Mouse (Mus musculus) midbrain, embryonic 13.5 days (tissue): ENCODE results near the gene Trim41. TPM values are rescaled to one million over a fixed set of nuclear protein-coding genes. Genes with fewer than 3 reads are reported as not detected.

Experiments used
- ATAC-seq: fragments of 200-750 bp; cut with Nextera tagmentation; 2 replicates; pipeline ENCODE4 v1.8.0; 2017; ENCODE audit warnings: mild to moderate bottlenecking, moderate TSS enrichment, moderate library complexity
- H3K27ac ChIP-seq: fragments of 300-500 bp; sonication (generic); 2 replicates; pipeline ENCODE4 v1.5.1; 2015; ENCODE audit warnings: inconsistent platforms, mild to moderate bottlenecking, moderate library complexity
- H3K27me3 ChIP-seq: fragments of 300-500 bp; sonication (generic); 2 replicates; pipeline ENCODE4 v1.6.1; 2015; ENCODE audit warnings: mild to moderate bottlenecking, inconsistent platforms
- H3K36me3 ChIP-seq: fragments of 300-500 bp; sonication (generic); 2 replicates; pipeline ENCODE4 v1.6.1; 2015; ENCODE audit warnings: mild to moderate bottlenecking, inconsistent platforms
- H3K4me1 ChIP-seq: fragments of 300-500 bp; sonication (generic); replicated peaks from 2 replicates; pipeline ENCODE4 v1.6.1; 2015; ENCODE audit warnings: inconsistent platforms
- H3K4me2 ChIP-seq: fragments of 300-500 bp; sonication (generic); replicated peaks from 2 replicates; pipeline ENCODE4 v1.6.1; 2015; ENCODE audit warnings: moderate library complexity, mild to moderate bottlenecking, inconsistent platforms
- H3K4me3 ChIP-seq: fragments of 300-500 bp; sonication (generic); replicated peaks from 2 replicates; pipeline ENCODE4 v1.5.1; 2015; ENCODE audit warnings: mild to moderate bottlenecking, inconsistent platforms
- H3K9ac ChIP-seq: fragments of 300-500 bp; sonication (generic); replicated peaks from 2 replicates; pipeline ENCODE4 v1.6.1; 2015; ENCODE audit warnings: mild to moderate bottlenecking, inconsistent platforms
- H3K9me3 ChIP-seq: fragments of 300-500 bp; sonication (generic); 2 replicates; pipeline ENCODE4 v1.6.1; 2016; ENCODE audit warnings: mild to moderate bottlenecking, inconsistent platforms
- WGBS: fragments of 180-500 bp; shearing (Covaris S2); methylation state at CpG from one replicate; pipeline ENCODE4 v1.1.7; 2015; 5-methylcytosine and 5-hydroxymethylcytosine counted together
- polyA plus RNA-seq: library from polyadenylated mRNA; unstranded; fragments of >200 nt; fragmentation: Nextera tagmentation; extraction: Ambion mirVana; gene quantifications from 2 replicates; pipeline ENCODE4 v1.2.1, GENCODE M21; 2015

Gene Trim41
- polyA plus RNA-seq = 6.9 and 7.0 TPM in 2 replicates

GRCm38 (mm10) chr11:48816800-48817665 is at the start of gene Trim41:
Gene Trim41 (minus strand): TSS chr11:48817353.
- peaks cover 30% of the 10 kb centered on the region for H3K4me1 ChIP-seq
- H3K4me2 ChIP-seq = peak within 1 kb of the TSS; percentile 86
- H3K36me3 ChIP-seq = peaks cover 18% of the 10 kb centered on the region
- H3K27ac ChIP-seq = peak within 1 kb of the TSS; percentile 95
- H3K27me3 ChIP-seq = peaks cover 5% of the 10 kb centered on the region; the same call in 1 of the 2 replicates
- H3K9ac ChIP-seq = peak within 1 kb of the TSS; percentile 83
- under 1% methylated on average over 69 of the region's 77 CpGs for WGBS
- H3K4me3 ChIP-seq = peak within 1 kb of the TSS; percentile 74
- no peaks in the 10 kb centered on the region for H3K9me3 ChIP-seq
- peak; percentile 97 for ATAC-seq

- Histone ChIP-seq H3K36me3 (no peaks in the 10 kb centered on the region), H3K9me3 (no peaks in the 10 kb centered on the region), H3K4me1 (peaks cover 7% of the 10 kb centered on the region), H3K27ac (no peak overlapping the region), H3K9ac (no peak overlapping the region), H3K27me3 (peaks cover 4% of the 10 kb centered on the region; the same call in 1 of the 2 replicates), H3K4me3 (no peak overlapping the region), H3K4me2 (no peak overlapping the region)
- no peak for ATAC-seq
- WGBS = 95% methylated on average over 9 of the region's 9 CpGs
Measured at GRCm38 (mm10) chr11:48866481-48866880, 49.3 kb upstream of the Trim41 start.

- WGBS = 88% methylated on average over 3 of the region's 3 CpGs
- no peaks in the 10 kb centered on the region for H3K36me3 ChIP-seq
- H3K27ac ChIP-seq = no peak overlapping the region
- peaks cover 1% of the 10 kb centered on the region; the same call in 1 of the 2 replicates for H3K4me1 ChIP-seq
- no peak overlapping the region for H3K4me3 ChIP-seq
- no peak overlapping the region for H3K9ac ChIP-seq
- H3K9me3 ChIP-seq = no peaks in the 10 kb centered on the region
- peaks cover 14% of the 10 kb centered on the region for H3K27me3 ChIP-seq
- no peak overlapping the region for H3K4me2 ChIP-seq
- no peak for ATAC-seq
Measured at GRCm38 (mm10) chr11:48863808-48864207, 46.7 kb upstream of the Trim41 start.

GRCm38 (mm10) chr11:48862784-48863319 is 45.7 kb upstream of the Trim41 start:
- no peak overlapping the region for H3K9ac ChIP-seq
- no peaks in the 10 kb centered on the region for H3K36me3 ChIP-seq
- ATAC-seq = no peak
- no peak overlapping the region for H3K4me3 ChIP-seq
- no peaks in the 10 kb centered on the region for H3K9me3 ChIP-seq
- peaks cover 11% of the 10 kb centered on the region for H3K4me1 ChIP-seq
- WGBS = 74% methylated on average over 1 of the region's 1 CpGs
- peaks cover 14% of the 10 kb centered on the region for H3K27me3 ChIP-seq
- H3K27ac ChIP-seq = no peak overlapping the region
- H3K4me2 ChIP-seq = no peak overlapping the region

GRCm38 (mm10) chr11:48859014-48859413 is 41.9 kb upstream of the Trim41 start:
- under 1% methylated on average over 6 of the region's 6 CpGs for WGBS
- no peak for ATAC-seq
- no peak overlapping the region; the same call in 1 of the 2 replicates for H3K9ac ChIP-seq

GRCm38 (mm10) chr11:48853474-48854180 is 36.5 kb upstream of the Trim41 start:
- peak overlapping the region; percentile 50 for H3K4me3 ChIP-seq
- WGBS = under 1% methylated on average over 31 of the region's 31 CpGs
- H3K9me3 ChIP-seq = no peaks in the 10 kb centered on the region
- ATAC-seq = peak; percentile 70
- peaks cover 42% of the 10 kb centered on the region for H3K4me1 ChIP-seq
- no peaks in the 10 kb centered on the region for H3K36me3 ChIP-seq
- peak overlapping the region; percentile 62 for H3K9ac ChIP-seq
- no peak overlapping the region for H3K27ac ChIP-seq
- H3K27me3 ChIP-seq = peaks cover 10% of the 10 kb centered on the region
- peak overlapping the region; percentile 93 for H3K4me2 ChIP-seq

More at GRCm38 (mm10) chr11:48859014-48859413, 41.9 kb upstream of the Trim41 start:
- peaks cover 33% of the 10 kb centered on the region for H3K4me1 ChIP-seq
- peaks cover 16% of the 10 kb centered on the region for H3K27me3 ChIP-seq
- H3K27ac ChIP-seq = no peak overlapping the region
- peak overlapping the region; percentile 50 for H3K4me3 ChIP-seq
- H3K36me3 ChIP-seq = no peaks in the 10 kb centered on the region
- peak overlapping the region; percentile 93 for H3K4me2 ChIP-seq
- H3K9me3 ChIP-seq = no peaks in the 10 kb centered on the region

GRCm38 (mm10) chr11:48852624-48853473 is 35.7 kb upstream of the Trim41 start:
- Histone ChIP-seq H3K36me3 (no peaks in the 10 kb centered on the region), H3K4me3 (peak overlapping the region; percentile 50), H3K9ac (peak overlapping the region; percentile 62), H3K27ac (no peak overlapping the region), H3K4me2 (peak overlapping the region; percentile 93), H3K27me3 (peaks cover 14% of the 10 kb centered on the region), H3K4me1 (peaks cover 34% of the 10 kb centered on the region), H3K9me3 (no peaks in the 10 kb centered on the region)
- peak; percentile 48 for ATAC-seq
- 9% methylated on average over 23 of the region's 23 CpGs for WGBS

GRCm38 (mm10) chr11:48852190-48852589 is 35.0 kb upstream of the Trim41 start:
- H3K4me2 ChIP-seq = peak overlapping the region; percentile 93
- no peak for ATAC-seq
- H3K4me3 ChIP-seq = peak overlapping the region; percentile 50
- H3K9ac ChIP-seq = no peak overlapping the region
- WGBS = 78% methylated on average over 4 of the region's 4 CpGs
- H3K36me3 ChIP-seq = no peaks in the 10 kb centered on the region
- H3K4me1 ChIP-seq = peaks cover 29% of the 10 kb centered on the region
- no peak overlapping the region for H3K27ac ChIP-seq
- H3K9me3 ChIP-seq = no peaks in the 10 kb centered on the region
- H3K27me3 ChIP-seq = peaks cover 14% of the 10 kb centered on the region

- Histone ChIP-seq H3K27me3 (peaks cover 14% of the 10 kb centered on the region), H3K4me2 (no peak overlapping the region), H3K27ac (no peak overlapping the region), H3K4me3 (no peak overlapping the region), H3K36me3 (no peaks in the 10 kb centered on the region), H3K9ac (no peak overlapping the region), H3K4me1 (peaks cover 27% of the 10 kb centered on the region), H3K9me3 (no peaks in the 10 kb centered on the region)
- ATAC-seq = no peak
- WGBS = 81% methylated on average over 4 of the region's 4 CpGs
Measured at GRCm38 (mm10) chr11:48851270-48851995, 34.3 kb upstream of the Trim41 start.

GRCm38 (mm10) chr11:48850240-48850639 is 33.1 kb upstream of the Trim41 start:
- Histone ChIP-seq H3K36me3 (no peaks in the 10 kb centered on the region), H3K9ac (no peak overlapping the region), H3K4me1 (peaks cover 24% of the 10 kb centered on the region), H3K27me3 (peaks cover 18% of the 10 kb centered on the region), H3K27ac (no peak overlapping the region), H3K9me3 (no peaks in the 10 kb centered on the region), H3K4me2 (no peak overlapping the region), H3K4me3 (no peak overlapping the region)
- WGBS = 65% methylated on average over 2 of the region's 2 CpGs
- no peak for ATAC-seq

GRCm38 (mm10) chr11:48846881-48847280 is 29.7 kb upstream of the Trim41 start:
- Histone ChIP-seq H3K36me3 (no peaks in the 10 kb centered on the region), H3K9me3 (no peaks in the 10 kb centered on the region), H3K27me3 (peaks cover 17% of the 10 kb centered on the region), H3K4me2 (no peak overlapping the region), H3K4me3 (no peak overlapping the region), H3K27ac (no peak overlapping the region), H3K4me1 (no peaks in the 10 kb centered on the region), H3K9ac (no peak overlapping the region)
- no peak for ATAC-seq
- WGBS = 68% methylated on average over 5 of the region's 5 CpGs
